Mouse (Mus musculus) mature B cell (primary cell): ENCODE measurements at regions not wholly inside any gene's neighbourhood (a gene's known extent, or its start where the extent isn't known, plus 50 kb on each side); places are given as distances from the start of the nearest gene placed in this dataset.

Experiments used
- in situ Hi-C: fragments of 300-500 bp; cut with MboI; formaldehyde crosslinking; loops from 2 replicates; pipeline ENCODE4 v1.14.3; 2019

GRCm38 (mm10) chr11:56290651-56291578 lies 250.1 kb upstream of the Nmur2 start:
- in situ Hi-C loops = no loop called here

DNA sequence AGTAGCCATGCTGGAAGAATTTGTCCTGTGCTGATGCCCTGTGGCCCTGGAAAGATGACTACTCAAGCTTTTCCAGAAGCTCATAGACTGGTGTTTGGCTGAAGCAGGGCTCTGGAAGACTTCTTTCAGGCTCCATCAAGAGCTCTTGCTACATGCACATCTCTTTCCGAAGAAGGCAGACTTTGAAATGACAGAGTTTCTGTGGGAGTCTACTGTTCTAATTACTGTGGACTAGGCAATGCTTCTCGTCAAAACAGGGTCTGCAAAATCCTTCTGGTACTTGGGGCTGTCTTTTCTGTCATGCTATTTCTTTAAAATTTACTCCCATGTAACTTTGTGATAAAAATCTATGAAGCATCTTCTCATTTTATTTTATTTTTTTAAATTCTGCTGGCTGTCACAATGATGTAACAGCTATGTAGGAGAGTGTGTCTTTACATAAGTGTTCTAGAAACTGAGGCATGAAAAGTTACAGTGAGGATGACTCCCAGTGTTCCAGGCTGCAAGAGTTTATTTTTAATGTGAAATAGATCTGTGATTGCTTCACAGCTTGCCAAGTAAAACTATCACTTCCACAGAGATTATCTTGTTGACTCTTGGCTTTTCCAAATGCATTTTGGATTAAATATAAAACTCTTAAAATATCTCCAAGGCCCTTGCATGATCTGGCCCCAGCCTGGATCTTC lies 244.9 kb upstream of the Nmur2 start:
- in situ Hi-C loops = no loop called here

DNA sequence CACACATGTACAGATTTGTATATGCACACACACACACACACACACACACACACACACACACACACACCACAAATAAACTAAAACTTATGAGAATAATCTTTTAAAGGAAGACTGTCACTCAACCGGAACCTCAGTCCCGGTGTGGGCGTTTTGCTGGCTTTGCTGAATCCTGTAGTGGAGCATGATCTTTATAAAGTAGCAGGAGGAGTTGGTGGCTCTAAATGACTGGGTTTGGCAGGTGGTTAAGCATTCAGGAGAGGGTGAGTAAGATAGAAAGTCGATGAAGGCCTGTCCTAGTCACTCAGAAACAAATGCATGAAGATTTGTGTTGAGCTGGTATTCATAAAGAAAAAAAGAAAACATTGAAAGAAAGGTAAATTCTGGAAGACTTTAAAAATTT lies 240.4 kb upstream of the Nmur2 start:
- in situ Hi-C loops = no loop called here

GRCm38 (mm10) chr11:56280216-56280615 lies 239.4 kb upstream of the Nmur2 start:
- in situ Hi-C loops = no loop called here

DNA sequence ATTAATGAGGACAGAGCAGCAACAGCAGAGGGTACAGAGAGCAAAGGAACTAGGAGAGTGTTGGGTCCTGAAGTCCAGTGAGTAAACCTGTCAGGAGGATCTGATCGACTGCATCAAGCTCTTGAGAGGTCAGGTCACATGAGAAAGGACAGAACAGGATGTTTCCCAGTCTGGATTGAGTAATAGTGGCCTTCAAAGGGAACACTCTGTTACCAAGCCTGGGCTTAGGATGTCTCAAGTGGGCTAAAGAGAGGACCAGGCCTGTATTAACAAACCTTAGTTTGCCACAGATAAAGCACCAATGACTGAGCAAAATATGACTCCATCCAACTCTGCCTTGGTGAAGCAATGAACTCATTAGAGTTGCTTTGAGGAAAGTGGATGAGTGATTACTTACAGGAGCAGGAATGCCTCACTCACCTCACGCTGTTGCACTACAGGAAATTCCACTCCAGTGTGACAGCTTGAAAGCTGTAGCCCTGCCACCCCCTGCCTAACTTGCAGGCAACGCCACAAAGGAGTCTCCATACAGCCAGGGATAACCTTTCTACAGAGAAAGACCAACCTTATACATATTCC lies 229.2 kb upstream of the Nmur2 start:
- in situ Hi-C loops = no loop called here

GRCm38 (mm10) chr11:56262726-56263125 lies 221.9 kb upstream of the Nmur2 start:
- in situ Hi-C loops = no loop called here

DNA sequence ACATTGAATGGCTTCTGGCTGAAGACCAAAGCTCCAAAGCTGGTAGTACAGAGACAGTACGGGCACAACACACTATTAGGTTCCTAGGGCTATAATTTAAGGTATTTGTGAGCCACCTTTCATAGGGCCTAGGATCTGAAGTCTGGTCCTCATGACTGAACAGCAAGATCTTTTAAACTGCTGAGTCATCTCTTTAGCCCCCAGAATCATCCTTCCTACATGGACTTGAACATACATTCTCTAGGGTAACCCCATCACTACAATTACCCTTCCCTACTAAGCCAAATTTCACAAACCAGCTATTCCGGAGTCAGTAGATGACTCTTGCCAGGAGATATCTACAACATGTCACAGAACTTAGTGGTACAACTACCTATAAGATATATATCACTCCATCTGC lies 215.5 kb upstream of the Nmur2 start:
- in situ Hi-C loops = no loop called here

DNA sequence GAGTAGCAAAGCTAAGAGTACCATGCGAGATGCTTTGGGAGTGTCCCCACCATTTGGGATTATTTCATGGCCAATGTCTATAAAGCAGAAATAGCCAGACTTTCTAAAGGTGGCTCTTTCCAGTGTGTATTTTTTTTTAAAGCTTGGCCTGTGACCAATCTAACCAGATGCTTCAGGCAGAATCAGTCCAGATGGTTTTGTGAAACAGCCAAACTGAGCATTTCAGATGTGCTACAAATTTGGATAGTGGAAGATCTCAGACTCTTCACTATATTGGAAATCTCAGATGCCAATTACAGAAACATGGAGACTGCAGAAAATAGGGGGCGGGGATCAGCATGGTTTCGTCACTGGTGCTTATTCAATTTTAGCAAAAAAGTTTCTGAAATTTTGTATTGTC lies 213.6 kb upstream of the Nmur2 start:
- in situ Hi-C loops = no loop called here

GRCm38 (mm10) chr11:56247333-56247823 lies 206.6 kb upstream of the Nmur2 start:
- in situ Hi-C loops = no loop called here

DNA sequence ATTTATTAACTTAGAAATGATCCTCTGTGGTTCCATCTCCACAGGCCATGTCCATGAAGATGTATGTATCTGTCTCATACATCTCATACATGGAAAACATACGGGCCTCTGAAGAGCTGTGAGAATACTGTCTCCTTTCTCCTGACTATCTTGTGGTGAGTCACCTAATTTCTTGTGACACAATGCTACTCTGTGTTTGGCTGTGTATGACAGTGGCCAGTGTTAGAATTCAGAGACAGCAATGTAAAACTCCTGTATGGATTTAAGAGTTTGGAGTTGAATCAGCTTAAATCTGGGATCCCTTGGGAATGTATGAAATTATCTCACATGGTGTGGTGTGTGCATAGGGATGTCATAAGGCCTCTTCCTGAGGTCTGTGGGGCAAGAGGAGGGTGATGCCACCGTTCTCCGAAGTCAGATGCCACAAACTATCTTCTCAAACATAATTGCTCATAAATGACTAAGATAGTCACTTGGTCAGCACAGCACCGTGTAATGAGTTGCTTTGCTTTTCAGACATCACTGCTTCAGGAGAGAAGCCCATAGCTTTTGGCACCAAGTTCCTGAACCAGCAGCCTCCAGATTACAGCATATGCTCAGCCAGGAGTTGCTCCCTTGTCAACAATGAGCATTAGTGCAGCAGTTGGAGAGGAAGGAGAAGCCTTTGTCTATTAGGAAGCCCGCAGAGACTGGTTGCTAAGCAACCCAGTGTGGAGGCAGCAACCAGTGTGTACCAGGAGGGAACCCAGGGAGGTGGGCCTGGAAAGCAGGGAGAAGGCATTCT lies 205.9 kb upstream of the Nmur2 start:
- in situ Hi-C loops = no loop called here

- in situ Hi-C loops = no loop called here
Measured at GRCm38 (mm10) chr11:56244951-56245350, 204.1 kb upstream of the Nmur2 start.

DNA sequence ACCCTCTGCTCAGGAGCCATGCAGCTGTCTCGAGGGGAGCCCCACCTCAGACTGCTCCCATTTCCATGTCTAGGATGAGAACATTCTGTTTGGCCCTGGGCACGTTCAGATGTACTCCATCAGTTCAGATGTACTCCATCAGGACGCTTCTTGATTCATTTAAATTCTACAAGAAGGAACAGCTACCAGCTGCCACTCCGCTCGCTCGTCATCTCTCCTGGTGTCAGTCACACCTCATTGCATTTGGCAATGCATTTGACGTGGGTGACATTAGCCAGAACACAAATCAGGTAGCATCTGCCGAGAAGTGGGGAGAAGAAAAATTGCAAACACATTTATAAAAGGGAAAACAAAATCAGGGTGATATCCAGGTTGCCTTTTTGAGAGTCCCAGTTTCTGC lies 202.6 kb upstream of the Nmur2 start:
- in situ Hi-C loops = no loop called here

DNA sequence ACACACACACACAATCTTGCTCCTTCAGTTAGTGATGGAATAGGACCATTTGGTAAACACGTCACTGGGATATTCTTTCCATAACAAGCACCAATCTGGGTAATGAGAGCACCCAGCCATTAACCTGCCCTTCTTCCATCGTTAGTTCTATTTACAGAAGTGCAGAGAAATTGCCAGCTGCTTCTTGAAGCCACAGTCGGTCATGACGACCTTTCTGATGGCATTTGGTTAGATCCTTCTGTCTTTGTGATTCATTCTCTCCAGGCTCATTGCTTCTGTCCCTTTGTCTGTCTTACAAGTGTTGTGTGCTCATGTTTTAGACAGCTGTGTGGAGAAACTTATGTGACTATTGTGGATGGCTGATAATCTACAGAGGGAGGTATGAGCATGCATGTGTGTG lies 197.9 kb upstream of the Nmur2 start:
- in situ Hi-C loops = no loop called here

GRCm38 (mm10) chr11:56224999-56225398 lies 184.2 kb upstream of the Nmur2 start:
- in situ Hi-C loops = no loop called here

- in situ Hi-C loops = no loop called here
Measured at GRCm38 (mm10) chr11:56215706-56216105, 174.9 kb upstream of the Nmur2 start.

DNA sequence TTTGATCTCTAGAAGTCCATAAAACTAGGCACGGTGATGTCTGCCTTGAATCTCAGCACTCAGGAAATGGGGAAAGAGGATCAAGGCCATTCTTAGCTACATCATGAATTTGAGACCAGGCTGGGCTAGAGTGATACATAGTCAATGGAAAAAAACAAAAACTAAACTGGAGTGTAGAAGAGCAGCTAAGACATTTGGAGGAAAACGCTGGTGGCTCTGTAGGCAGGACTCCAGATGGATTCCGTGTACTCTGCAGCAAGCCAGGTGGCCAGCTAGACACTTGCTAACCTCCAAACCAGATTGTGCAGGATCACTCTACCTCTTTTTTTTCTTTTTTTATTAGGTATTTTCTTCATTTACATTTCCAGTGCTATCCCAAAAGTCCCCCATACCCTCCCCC lies 161.0 kb upstream of the Nmur2 start:
- in situ Hi-C loops = no loop called here

DNA sequence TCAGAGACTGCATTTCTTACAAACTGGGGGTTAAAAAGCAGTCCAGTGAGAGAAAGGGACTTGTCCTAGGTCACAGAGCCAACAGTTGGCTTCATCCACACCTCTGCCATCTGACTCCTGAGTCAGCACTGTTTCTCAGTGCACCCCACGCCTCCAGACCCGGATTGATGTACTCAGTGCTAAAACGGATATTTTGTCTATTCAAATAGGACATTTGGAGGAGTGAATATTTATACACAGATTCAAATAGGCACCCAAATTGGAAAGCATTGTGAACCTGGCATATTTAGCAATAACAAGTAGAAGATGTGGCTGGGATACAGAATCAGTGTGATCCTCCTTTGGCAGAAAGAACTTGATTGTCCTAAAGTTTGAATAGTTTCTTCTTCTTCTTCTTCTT lies 154.5 kb upstream of the Nmur2 start:
- in situ Hi-C loops = no loop called here

DNA sequence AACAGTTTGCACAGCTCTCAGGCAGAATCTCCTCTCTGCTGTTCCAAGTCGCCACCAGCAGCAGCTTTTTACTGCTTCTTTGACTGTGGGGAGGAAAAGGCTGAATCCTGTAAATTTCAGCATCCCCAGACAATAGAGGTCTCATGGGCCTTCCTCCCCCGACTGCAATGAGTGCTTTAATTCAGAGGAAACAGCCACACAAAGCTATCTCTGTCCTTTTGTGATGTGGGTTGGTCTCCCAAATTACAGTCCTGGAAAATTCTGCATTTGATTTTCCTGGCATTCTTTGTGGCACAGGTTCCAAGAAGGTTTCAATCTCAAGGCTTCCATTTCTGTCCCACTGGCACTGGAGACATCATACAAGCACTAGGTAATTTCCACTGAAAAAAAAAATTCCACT lies 152.6 kb upstream of the Nmur2 start:
- in situ Hi-C loops = no loop called here

DNA sequence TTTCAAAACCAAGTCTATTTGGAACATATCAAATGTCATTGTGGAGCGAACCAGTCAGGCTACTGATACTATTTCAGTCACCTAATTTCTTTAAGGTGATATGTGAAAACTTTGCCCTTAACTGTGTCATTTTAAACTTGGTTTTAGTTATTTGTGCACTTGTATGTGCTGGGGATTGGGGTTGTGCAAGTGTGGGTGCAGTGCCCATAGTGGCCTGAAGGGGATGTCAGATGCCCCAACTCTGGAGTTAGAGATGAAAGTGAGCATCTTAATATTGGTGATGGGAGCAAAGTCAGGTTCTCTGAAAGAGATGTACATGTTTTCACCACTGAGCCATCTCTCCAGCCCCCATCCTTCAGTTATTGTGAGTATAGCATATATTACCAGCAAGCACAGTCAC lies 133.1 kb upstream of the Nmur2 start:
- in situ Hi-C loops = no loop called here

GRCm38 (mm10) chr11:56173246-56173645 lies 132.4 kb upstream of the Nmur2 start:
- in situ Hi-C loops = no loop called here

DNA sequence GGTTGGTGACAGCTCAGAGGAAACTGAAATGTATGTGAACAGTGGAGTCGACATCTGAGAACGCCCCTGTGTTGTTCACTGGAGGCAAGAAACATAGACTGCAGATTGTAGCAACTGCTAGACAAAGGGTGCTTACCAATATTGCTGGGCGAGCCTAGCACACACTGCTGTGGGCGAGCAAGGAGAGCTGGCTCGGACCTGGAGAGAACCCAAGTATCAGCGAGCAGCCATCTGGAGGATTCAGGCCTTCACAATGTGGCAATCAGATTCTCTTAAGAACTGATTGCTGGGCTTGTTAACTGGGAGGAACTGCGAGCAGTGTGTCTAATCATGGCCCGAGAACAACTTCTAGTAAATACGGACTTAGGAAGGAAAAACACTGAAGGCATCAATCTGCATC lies 128.8 kb upstream of the Nmur2 start:
- in situ Hi-C loops = no loop called here

GRCm38 (mm10) chr11:56166849-56167248 lies 126.0 kb upstream of the Nmur2 start:
- in situ Hi-C loops = no loop called here
